Mouse (Mus musculus) B cell, adult 2 months (primary cell): ENCODE results near the gene Pcca.

Experiments
- DNase-seq, 2 experiments: peaks; one replicate each; pipeline ENCODE4 v3.0.0; 2022

Pcca gene

DNA sequence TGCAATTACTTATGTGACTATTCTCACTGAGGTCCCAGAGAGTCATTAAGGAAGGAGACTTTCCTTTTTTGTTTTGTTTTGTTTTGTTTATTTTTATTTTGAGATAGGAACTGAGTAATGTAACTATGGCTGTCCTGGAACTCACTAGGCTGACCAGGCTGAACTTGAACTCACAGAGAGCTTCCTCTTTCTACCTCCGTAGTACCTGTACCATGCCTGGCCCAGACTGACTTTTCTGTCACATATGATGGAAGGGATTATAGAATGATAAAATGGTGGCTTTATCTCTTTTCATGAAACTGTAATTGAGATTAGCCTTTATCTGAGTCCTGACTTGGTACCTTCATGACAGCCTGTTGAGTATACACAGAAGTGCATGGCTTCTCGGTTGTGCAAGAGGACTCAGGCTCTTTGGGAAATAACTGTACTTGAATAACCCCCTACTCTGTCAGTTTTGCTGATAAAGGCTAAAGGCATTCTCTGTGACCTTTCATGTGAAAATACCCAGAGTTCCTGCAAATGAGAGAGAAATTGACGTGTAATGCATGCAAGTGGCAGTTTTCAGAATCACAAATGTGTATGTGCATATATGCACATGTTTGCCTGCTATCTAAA, 115.3 kb downstream of the Pcca start:
- DNase-seq: no peak

DNA sequence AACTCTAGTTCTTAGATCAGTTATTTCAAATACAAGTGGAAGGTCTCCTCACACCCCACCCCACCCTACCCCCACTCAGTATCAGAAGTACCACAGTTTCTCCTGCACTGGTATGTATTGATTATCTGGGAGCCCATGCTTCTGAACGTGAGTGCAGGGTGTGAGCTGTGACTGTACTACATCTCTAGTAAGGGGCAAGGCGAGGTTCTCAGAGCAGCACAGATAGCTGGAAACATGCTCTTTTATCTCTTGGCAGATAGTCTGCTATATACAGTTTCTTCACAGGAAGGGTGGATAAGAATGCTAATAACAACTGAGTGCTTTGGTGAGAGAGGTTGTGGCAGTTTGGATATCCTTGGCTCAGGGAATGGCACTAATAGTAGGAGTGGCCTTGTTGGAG, 117.6 kb downstream of the Pcca start:
- DNase-seq: no peak

GRCm38 (mm10) chr14:122675661-122676060, 141.5 kb downstream of the Pcca start:
- DNase-seq: no peak

DNA sequence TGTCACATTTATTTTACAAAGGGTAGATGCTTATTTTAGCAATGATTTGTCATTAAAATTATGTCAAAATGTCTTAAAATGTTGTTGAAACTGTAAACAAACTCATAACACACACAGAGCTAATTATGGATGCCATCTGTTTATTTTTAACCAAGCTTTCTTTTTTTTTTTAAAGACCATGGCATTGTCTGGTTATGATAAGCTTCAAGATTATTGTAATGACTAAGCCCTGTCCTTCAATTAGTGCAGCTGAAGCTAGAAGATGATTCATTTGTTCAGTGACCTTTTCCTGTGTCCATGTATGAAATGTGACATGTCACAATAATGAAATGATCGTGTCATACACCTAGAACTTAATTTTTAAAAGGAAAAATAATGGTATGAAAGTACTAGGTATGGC, 149.5 kb downstream of the Pcca start:
- no peak for DNase-seq

DNA sequence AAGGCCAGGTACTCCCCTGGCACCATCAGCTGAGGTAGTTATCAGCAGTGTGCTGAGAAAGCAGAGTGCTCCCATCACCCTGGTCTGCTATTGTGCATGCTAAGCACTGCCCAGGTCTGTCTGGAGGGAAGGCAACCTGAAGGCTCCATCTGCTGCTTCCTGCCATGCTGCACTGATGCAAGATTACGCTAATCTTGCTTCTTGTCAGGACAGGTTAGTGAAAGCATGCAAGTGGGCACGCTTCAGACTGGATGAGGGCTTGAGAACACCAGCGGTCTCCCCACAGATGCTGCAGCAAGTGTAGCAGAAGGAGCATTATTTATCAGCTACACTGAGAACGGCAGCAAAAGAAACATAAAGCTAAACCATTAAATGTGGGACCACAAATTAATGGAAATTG, 150.1 kb downstream of the Pcca start:
- DNase-seq: no peak

DNA sequence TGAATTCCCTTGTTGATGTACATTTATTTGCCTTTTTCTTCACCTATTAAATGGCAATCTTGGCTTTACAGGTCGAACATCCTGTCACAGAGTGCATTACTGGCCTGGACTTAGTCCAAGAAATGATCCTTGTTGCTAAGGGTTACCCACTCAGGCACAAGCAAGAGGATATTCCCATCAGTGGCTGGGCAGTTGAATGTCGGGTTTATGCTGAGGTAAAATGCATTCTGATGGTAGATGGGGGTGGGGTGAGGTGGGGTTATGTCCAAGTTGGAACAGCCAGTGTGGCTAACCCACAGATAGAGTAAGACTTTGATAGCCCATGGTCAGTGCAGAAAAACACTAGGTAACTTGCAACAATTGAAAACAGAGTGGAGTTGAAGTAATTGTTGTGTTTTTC, 150.7 kb downstream of the Pcca start:
- no peak for DNase-seq

DNA sequence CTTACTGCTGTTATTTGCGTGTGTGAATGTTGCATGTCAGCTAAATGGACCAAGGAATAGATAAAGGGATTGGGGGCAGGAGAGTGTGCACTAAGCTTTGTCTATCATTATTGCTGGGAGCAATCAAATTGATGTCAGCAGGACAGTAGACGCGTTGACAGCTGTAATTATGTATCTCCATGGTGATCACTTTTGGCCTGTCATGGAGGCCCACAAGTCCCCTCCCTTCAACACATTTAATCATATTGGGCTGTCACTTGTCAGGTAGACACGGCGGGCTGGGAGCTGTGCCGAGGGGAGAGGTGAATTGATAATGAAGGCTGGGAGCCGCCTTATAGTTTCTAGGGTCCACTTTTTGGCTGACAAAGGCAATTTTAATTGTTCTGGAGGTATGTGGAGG, 153.3 kb downstream of the Pcca start:
- no peak for DNase-seq

GRCm38 (mm10) chr14:122688378-122688777, 154.3 kb downstream of the Pcca start:
- no peak for DNase-seq

DNA sequence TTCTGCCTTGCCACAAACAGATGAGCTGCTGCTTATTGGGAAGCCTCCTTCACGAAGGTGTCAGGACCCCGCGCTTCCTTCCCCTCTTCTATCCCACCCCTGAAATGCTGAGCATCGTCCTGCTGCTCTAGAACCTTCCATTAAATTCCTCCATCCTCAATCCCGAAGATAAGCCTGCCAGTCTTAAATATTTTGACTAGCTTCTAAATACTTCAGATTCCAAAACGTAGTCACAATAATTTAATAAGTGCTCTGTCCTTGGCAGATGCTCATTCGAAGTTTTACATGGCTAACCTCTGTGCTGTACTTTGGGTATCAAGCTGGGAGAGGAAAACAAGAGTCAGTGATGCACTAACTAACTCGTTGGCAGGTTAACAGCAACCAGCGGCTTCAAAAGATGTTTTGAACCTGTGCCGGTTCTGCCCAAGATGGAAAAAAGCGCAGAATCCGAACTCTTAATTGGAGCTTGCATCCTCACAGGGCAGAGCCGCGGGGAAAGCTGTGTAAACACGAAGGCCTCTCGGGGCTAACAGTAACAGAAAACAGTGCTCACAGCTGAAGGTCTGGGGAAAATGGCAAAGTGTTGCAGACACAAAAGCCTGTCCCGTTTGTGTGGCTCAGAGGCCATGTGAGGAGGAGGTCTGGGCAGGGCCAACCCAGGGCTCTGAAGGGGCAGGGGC, 155.2 kb downstream of the Pcca start:
- no peak for DNase-seq

GRCm38 (mm10) chr14:122691555-122691954, 157.4 kb downstream of the Pcca start:
- no peak for DNase-seq

DNA sequence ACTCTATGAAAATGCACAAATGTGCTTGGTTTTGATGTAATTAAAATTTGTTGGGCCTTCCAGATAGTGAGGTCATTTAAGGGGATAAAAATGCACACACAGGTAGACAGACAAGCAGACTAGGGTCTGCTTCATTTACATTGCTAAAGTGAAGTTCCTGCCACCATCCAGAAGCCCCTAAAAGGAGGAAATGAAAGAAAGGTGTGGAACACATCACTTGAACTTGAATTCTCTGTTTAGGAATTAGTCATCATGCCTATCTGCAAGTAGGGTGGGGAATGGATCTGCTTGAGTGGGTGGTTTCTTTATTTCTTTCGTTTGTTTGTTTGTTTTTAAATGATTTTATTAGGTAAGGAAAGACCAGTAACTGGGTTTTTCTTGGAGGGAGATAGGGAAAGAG, 166.2 kb downstream of the Pcca start:
- no peak for DNase-seq

- DNase-seq: no peak
Observed at GRCm38 (mm10) chr14:122713793-122714192, 179.7 kb downstream of the Pcca start.

GRCm38 (mm10) chr14:122714911-122715310, 180.8 kb downstream of the Pcca start:
- no peak for DNase-seq

GRCm38 (mm10) chr14:122716057-122716456, 181.9 kb downstream of the Pcca start:
- no peak for DNase-seq

- DNase-seq: no peak
Observed at GRCm38 (mm10) chr14:122719496-122720080, 185.5 kb downstream of the Pcca start.

- no peak for DNase-seq
Observed at GRCm38 (mm10) chr14:122720989-122721388, 186.9 kb downstream of the Pcca start.

DNA sequence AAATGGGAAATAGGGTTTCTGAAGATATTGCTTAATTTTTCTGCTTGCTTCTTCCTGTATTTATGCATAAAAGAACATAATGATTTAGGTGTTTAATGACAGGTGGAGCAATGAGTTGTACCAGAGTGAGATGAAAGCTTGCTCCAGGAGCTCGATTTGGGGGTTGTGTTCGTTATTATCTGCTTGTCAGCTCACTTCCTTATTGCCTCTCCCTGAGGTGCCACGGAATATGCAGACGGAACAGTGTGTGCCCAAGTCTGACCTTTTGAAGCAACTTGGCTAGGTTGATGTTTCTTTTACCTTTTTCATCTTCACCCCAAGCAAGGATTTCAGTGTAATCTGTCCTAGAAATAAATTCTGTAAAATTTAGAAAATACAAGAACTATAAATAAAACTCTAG, 187.6 kb downstream of the Pcca start:
- no peak for DNase-seq

DNA sequence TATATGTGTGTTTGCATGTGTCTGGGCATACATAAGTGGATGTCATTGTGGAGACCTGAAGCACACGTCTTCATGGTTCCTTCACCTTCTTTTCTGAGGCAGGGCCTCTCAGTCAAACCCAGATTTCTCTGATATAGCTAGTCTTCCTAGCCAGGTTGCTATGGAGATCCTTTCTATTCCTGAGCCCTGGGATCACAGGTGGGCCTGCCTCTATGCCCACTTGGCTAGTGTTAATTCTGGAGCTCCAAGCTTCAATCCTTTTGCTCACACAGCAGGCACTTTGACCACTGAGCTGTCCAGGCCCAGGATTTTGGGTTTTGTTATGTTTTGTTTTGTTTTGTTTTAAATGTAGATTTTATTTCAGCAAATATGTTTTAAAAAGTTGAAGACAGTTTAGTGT, 192.3 kb downstream of the Pcca start:
- DNase-seq: no peak

DNA sequence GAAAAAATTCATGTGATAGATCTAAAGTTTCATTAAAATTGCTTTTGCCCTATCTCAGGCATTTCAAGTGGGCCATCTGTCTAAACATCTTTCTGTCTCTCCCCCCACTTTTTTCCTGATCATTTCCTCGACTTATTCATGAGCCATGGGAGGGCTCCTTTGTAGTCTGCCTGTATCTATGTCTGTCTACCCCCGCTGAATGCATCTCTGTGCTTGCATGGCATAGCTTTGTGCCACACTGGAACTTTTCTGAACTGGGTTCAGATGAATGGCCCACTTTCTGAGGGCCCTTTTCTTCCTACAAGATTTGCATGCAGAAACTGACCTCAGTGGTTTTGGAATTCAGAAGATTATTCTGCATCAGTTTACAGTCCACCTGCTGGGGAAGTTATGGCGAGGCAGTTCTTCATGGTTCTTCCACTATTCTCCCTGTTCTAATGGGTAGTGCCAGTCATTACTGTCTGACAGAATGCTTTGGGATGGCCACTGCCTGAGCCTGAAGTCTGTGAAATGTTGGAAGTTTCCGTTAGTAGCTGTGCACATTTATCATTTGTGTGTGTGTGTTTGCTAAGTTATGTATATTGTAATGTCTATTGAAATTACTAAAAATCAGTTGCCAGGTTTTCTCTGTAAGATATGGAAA, 195.4 kb downstream of the Pcca start:
- no peak for DNase-seq

DNA sequence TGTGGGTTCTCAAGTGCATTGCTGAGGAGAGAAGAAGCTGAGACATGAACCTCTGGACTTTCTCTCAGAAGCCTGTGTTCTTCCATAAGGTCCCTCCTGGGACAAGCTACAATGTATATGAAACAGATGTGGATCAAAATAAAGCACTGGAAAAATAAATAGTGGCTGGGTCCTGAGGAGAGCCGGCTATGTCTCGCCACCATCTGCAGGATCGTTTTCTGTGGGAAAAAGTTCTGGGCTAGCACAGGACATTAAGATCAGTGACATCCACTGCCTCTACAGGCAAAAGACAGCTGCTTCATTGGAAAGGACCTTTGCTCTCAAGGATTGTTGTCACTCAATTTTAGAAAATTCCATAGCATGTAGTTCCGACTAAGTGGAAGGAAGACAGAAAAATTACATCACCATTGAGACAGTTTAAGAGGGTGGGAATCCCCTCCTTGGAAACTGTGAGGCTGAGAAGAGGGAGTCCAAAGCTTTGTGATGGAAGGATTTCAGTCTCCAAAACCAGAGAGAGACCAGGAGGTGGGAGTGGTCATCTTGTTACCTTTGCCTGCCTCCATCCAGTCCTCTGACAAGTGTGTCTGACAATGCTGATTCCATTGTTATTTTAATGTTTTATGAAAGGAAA, 196.9 kb downstream of the Pcca start:
- DNase-seq: no peak

DNA sequence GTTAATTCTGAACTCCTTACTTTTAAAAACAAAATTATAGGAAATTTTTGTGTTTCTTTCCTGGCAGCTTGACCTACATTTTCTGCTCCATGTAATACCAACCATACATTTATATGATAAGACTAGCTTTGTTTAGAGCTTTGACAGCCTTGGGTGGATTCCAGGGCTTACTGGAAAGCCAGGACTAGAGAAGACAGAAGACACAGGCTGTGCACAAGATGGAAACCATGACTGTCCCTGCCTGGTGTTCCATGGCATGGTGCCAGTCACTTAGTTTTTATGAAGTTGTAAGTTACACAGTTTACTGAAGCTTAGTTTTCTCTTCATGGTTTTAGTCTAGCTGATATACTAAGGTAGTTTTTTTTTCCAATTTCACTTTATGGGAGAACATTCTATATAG, 202.7 kb downstream of the Pcca start:
- no peak for DNase-seq

- no peak for DNase-seq
Observed at GRCm38 (mm10) chr14:122747860-122748842, 214.0 kb downstream of the Pcca start.
